Mouse (Mus musculus) right cerebral cortex, postnatal 4 days (tissue): ENCODE measurements around the gene Gm17535.
"Not testable (repeated sequence)": the region's sequence is repeated elsewhere in the genome, so short reads cannot be mapped to it uniquely, and the experiment has no call there.

Experiments used
- DNase-seq: peaks from one replicate; pipeline ENCODE4 v3.0.0-alpha.2; 2022

Gene Gm17535

GRCm38 (mm10) chr9:3025653-3026052 is 8.7 kb upstream of the Gm17535 start:
- DNase-seq: peak; percentile 2

- not testable (repeated sequence) for DNase-seq
Measured at GRCm38 (mm10) chr9:3026136-3026535, 8.3 kb upstream of the Gm17535 start.

- DNase-seq: not testable (repeated sequence)
Measured at GRCm38 (mm10) chr9:3026741-3027140, 7.7 kb upstream of the Gm17535 start.

- DNase-seq: not testable (repeated sequence)
Measured at GRCm38 (mm10) chr9:3027200-3027599, 7.2 kb upstream of the Gm17535 start.

GRCm38 (mm10) chr9:3029276-3030000 is 5.0 kb upstream of the Gm17535 start:
- not testable (repeated sequence) for DNase-seq

GRCm38 (mm10) chr9:3030677-3031318 is 3.6 kb upstream of the Gm17535 start:
- not testable (repeated sequence) for DNase-seq

- not testable (repeated sequence) for DNase-seq
Measured at GRCm38 (mm10) chr9:3036577-3036976, 2.2 kb downstream of the Gm17535 start, which contains the start of gene Gm10715. TSS of gene Gm10715 (plus strand) at chr9:3036877.

- DNase-seq: not testable (repeated sequence)
Measured at GRCm38 (mm10) chr9:3038161-3038560, 3.8 kb downstream of the Gm17535 start.
